Mouse (Mus musculus) hindbrain, postnatal 0 days (tissue): ENCODE measurements around the gene 4933400A11Rik. TPM values are rescaled to one million over a fixed set of nuclear protein-coding genes. Genes with fewer than 3 reads are reported as not detected.

Experiments used
- ATAC-seq: fragments of 200-750 bp; cut with Nextera tagmentation; 2 replicates; pipeline ENCODE4 v1.8.0; 2017; ENCODE audit warnings: mild to moderate bottlenecking, moderate TSS enrichment, moderate library complexity
- DNase-seq: peaks from one replicate; pipeline ENCODE4 v3.0.0-alpha.2; 2015; ENCODE audit warnings: low spot score
- H3K27ac ChIP-seq: fragments of 300-500 bp; sonication (generic); 2 replicates; pipeline ENCODE4 v1.5.1; 2014; ENCODE audit warnings: mild to moderate bottlenecking
- H3K27me3 ChIP-seq: fragments of 300-500 bp; sonication (generic); 2 replicates; pipeline ENCODE4 v1.6.1; 2014; ENCODE audit warnings: low read length, mixed read lengths; ENCODE audit not compliant: insufficient read depth
- H3K36me3 ChIP-seq: fragments of 300-500 bp; sonication (generic); 2 replicates; pipeline ENCODE4 v1.6.1; 2014; ENCODE audit warnings: low read length, mixed read lengths; ENCODE audit not compliant: insufficient read depth
- H3K4me1 ChIP-seq: fragments of 300-500 bp; sonication (generic); 2 replicates; pipeline ENCODE4 v1.6.1; 2014; ENCODE audit warnings: antibody characterized with exemption, low read length, mixed read lengths; ENCODE audit not compliant: insufficient read depth
- H3K4me2 ChIP-seq: fragments of 300-500 bp; sonication (generic); 2 replicates; pipeline ENCODE4 v1.6.1; 2014; ENCODE audit warnings: low read depth, mild to moderate bottlenecking, low read length, moderate library complexity, mixed read lengths
- H3K4me3 ChIP-seq: fragments of 300-500 bp; sonication (generic); 2 replicates; pipeline ENCODE4 v1.5.1; 2014; ENCODE audit warnings: low read length
- H3K9ac ChIP-seq: fragments of 300-500 bp; sonication (generic); replicated peaks from 2 replicates; pipeline ENCODE4 v1.6.1; 2014; ENCODE audit warnings: mild to moderate bottlenecking, low read length, moderate library complexity, mixed read lengths
- H3K9me3 ChIP-seq: fragments of 300-500 bp; sonication (generic); 2 replicates; pipeline ENCODE4 v1.6.1; 2016; ENCODE audit warnings: low read length, mixed read lengths
- CTCF ChIP-seq: IDR thresholded peaks from 2 replicates; pipeline ENCODE4 v1.5.1; 2016; ENCODE audit warnings: antibody characterized with exemption, control low read depth, low read depth
- WGBS: fragments of 180-500 bp; shearing (Covaris S2); extraction: QIAGEN DNeasy Blood & Tissue Kit; methylation state at CpG from one replicate; pipeline ENCODE4 v1.1.7; 2014; 5-methylcytosine and 5-hydroxymethylcytosine counted together
- polyA plus RNA-seq: library from polyadenylated mRNA; unstranded; fragments of >200 nt; fragmentation: Nextera tagmentation; extraction: Ambion mirVana; gene quantifications from 2 replicates; pipeline ENCODE4 v1.2.1, GENCODE M21; 2015
- total RNA-seq: library from RNA; depleted of rRNA; stranded (reverse); fragments of >200 nt; gene quantifications from 2 replicates; pipeline ENCODE4 v1.2.3, GENCODE M21; 2014

Gene 4933400A11Rik
- total and polyA plus RNA-seq, 2 experiments from 2014 or later = not detected

DNA sequence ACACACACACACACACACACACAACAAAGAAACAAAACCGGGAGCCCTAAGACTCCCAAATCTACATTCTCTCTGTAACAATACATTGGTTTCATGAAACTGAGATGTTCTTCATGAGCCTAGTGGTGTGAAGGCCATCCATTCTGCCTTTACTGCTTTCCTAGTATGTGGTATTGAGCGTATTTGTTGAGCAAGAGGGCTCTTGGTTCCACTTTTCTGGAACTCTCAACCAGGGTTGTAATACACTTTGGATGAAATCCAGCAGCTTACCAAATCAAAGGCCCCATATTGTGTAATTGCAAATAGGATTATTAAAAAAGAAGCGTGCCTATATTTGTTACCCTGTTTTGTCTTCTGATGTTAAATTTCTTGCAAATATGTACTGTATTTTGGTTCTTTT lies 28.3 kb upstream of the 4933400A11Rik start:
- TF ChIP-seq CTCF = no peak
- 78% methylated on average over 3 of the region's 3 CpGs for WGBS

DNA sequence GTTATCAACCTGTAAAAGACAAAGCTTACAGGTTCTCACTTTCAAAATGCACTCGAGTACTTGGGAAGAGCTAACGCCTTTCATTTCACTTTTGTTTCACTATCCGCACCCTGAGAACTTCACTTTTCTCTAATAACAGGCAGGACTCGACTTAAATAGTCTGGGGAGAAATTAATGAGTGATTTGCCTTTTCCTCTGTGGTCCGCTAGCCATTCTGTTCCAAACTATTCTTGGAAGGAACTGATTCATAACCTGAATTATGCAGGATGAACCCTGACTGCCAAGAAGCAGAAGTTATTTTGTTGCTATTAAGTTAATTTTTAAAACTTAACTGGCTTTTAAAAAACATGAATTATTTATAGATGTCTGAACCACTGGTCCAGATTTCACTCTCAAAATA lies 26.4 kb upstream of the 4933400A11Rik start:
- TF ChIP-seq CTCF = no peak
- no peak for DNase-seq
- H3K36me3 ChIP-seq = no peaks in the 10 kb centered on the region
- no peaks in the 10 kb centered on the region for H3K4me1 ChIP-seq
- no peaks in the 10 kb centered on the region for H3K27me3 ChIP-seq
- 59% methylated on average over 5 of the region's 5 CpGs for WGBS
- ATAC-seq = no peak
- H3K9ac ChIP-seq = no peak overlapping the region
- H3K4me3 ChIP-seq = no peak overlapping the region
- H3K27ac ChIP-seq = no peak overlapping the region
- no peak overlapping the region for H3K4me2 ChIP-seq
- no peaks in the 10 kb centered on the region for H3K9me3 ChIP-seq

More for the DNA sequence above, 28.3 kb upstream of the 4933400A11Rik start:
- Histone ChIP-seq H3K4me3 (no peak overlapping the region), H3K4me1 (no peaks in the 10 kb centered on the region), H3K4me2 (no peak overlapping the region), H3K9me3 (no peaks in the 10 kb centered on the region), H3K36me3 (no peaks in the 10 kb centered on the region), H3K27me3 (no peaks in the 10 kb centered on the region), H3K27ac (no peak overlapping the region), H3K9ac (no peak overlapping the region)
- no peak for ATAC-seq
- no peak for DNase-seq

DNA sequence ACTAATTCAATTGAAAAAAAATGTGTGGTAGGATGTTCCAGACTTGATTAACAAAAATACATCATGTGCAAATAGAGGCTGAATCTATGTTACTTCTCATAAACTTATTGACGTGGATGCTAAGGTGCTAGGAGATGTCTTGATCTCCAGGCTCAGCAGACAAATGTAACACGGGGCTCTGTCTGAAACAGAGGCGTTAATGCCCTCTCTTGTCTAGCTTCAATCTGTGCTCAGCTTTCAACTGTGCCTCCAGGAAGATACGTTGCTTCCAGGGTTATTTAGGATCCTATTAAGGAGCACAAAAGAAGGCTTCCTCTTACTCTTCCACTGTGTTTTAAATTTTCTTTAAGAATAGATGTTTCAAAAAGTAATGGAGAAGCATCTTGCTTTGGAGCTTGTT lies 20.8 kb upstream of the 4933400A11Rik start:
- TF ChIP-seq CTCF = no peak
- 43% methylated on average over 4 of the region's 4 CpGs for WGBS
- Histone ChIP-seq H3K4me3 (no peak overlapping the region), H3K4me2 (no peak overlapping the region), H3K9ac (no peak overlapping the region), H3K27ac (no peak overlapping the region), H3K27me3 (no peaks in the 10 kb centered on the region), H3K36me3 (no peaks in the 10 kb centered on the region), H3K9me3 (no peaks in the 10 kb centered on the region), H3K4me1 (no peaks in the 10 kb centered on the region)
- no peak for DNase-seq
- no peak for ATAC-seq

- Histone ChIP-seq H3K9ac (no peak overlapping the region), H3K9me3 (no peaks in the 10 kb centered on the region), H3K36me3 (no peaks in the 10 kb centered on the region), H3K27me3 (no peaks in the 10 kb centered on the region), H3K4me1 (no peaks in the 10 kb centered on the region), H3K27ac (no peak overlapping the region), H3K4me3 (peak overlapping the region; percentile 23), H3K4me2 (peak overlapping the region; percentile 36; the same call in 1 of the 2 replicates)
- no peak for ATAC-seq
- peak; percentile 67 for DNase-seq
- 11% methylated on average over 11 of the region's 11 CpGs for WGBS
- peak; percentile 45 for TF ChIP-seq CTCF
Measured at GRCm38 (mm10) chrX:169798987-169799680, 19.7 kb upstream of the 4933400A11Rik start.

- ATAC-seq (no peak), DNase-seq (no peak)
- Histone ChIP-seq H3K9me3 (no peaks in the 10 kb centered on the region), H3K4me1 (no peaks in the 10 kb centered on the region), H3K4me2 (no peak overlapping the region), H3K36me3 (no peaks in the 10 kb centered on the region), H3K27ac (no peak overlapping the region), H3K9ac (no peak overlapping the region), H3K4me3 (no peak overlapping the region), H3K27me3 (no peaks in the 10 kb centered on the region)
- no peak for TF ChIP-seq CTCF
- 46% methylated on average over 3 of the region's 3 CpGs for WGBS
Measured at GRCm38 (mm10) chrX:169797148-169797547, 17.7 kb upstream of the 4933400A11Rik start.

GRCm38 (mm10) chrX:169794831-169795311 lies 15.4 kb upstream of the 4933400A11Rik start:
- Histone ChIP-seq H3K27ac (no peak overlapping the region), H3K4me2 (no peak overlapping the region), H3K9me3 (no peaks in the 10 kb centered on the region), H3K4me1 (no peaks in the 10 kb centered on the region), H3K36me3 (no peaks in the 10 kb centered on the region), H3K9ac (no peak overlapping the region), H3K4me3 (no peak overlapping the region), H3K27me3 (no peaks in the 10 kb centered on the region)
- DNase-seq (no peak), ATAC-seq (no peak)
- WGBS = 53% methylated on average over 7 of the region's 7 CpGs
- TF ChIP-seq CTCF = no peak

- no peak overlapping the region for H3K27ac ChIP-seq
- no peaks in the 10 kb centered on the region for H3K36me3 ChIP-seq
- WGBS = 68% methylated on average over 4 of the region's 4 CpGs
- H3K4me3 ChIP-seq = no peak overlapping the region
- H3K27me3 ChIP-seq = no peaks in the 10 kb centered on the region
- ATAC-seq = no peak
- no peak for TF ChIP-seq CTCF
- DNase-seq = no peak
- H3K9me3 ChIP-seq = no peaks in the 10 kb centered on the region
- H3K4me2 ChIP-seq = no peak overlapping the region
- H3K4me1 ChIP-seq = no peaks in the 10 kb centered on the region
- no peak overlapping the region for H3K9ac ChIP-seq
Measured at GRCm38 (mm10) chrX:169794421-169794820, 15.0 kb upstream of the 4933400A11Rik start.
